In the genomic region with DNA sequence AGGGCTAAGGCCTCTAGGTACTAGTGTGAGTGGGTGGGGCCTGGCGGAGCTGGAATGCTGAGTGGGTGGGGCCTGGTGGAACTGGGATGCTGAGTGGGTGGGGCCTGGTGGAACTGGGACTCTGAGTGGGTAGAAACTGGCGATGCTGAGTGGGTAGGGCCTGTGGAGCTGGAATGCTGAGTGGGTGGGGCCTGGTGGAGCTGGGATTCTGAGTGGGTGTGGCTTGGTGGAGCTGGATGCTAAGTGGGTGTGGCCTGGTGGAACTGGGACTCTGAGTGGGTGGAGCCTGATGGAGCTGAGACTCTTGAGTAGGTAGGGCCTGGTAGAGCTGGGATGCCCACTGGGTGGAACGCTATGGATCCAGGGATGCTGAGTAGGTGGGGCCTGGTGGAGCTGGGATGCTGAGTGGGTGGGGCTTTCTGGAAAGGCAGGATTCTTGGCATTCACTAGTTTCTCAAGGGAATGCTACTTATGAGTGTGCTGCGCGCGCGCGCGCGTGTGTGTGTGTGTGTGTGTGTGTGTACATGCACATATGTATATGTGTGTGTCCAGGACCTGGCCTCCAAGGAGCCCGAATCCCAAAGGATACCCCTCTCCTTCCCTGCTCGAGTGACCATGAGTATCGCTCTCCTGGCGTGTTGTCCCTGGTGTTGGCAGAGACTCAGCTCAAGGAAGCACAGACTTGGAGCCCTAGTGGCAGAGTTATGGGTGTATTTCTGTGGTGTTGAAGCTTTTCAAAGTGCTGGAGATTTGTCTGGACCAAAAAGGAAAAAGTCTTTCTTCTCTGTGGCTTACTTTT, we compare ENCODE assay signal across 7 mouse cellular contexts.
DNase-seq lines count a peak whose midpoint lies in the region; ATAC-seq lines count a peak whose summit lies in the region.

No protein-coding gene starts in this region.

- ATAC-seq in forebrain, embryonic 13.5 days = no peak
- ATAC-seq in limb, embryonic 11.5 days (ENCODE audit: insufficient number of reproducible peaks, low FRiP score, low TSS enrichment, low read depth) = no peak
- ATAC-seq in activated CD4-positive, CD25-positive, alpha-beta regulatory T cell, adult 4 months = no peak

- DNase-seq in layer of hippocampus, adult 9-11 months = peak; percentile 81
- no peak for DNase-seq in layer of hippocampus, postnatal 14 days (ENCODE audit: low spot score in 2 of 2)
- peak; percentile 99 for DNase-seq in WW6 (ENCODE audit: low read depth, low spot score)
- no peak for DNase-seq in limb, embryonic 11.5 days (ENCODE audit: low spot score)
- DNase-seq in yolk sac, embryonic 10.5 days (ENCODE audit: low spot score) = peak; percentile 32

- H3K27me3 ChIP-seq in forebrain, embryonic 13.5 days = no peaks in the 10 kb centered on the region; the same call in 1 of the 2 replicates
- H3K27me3 ChIP-seq in limb, embryonic 11.5 days (ENCODE audit: control insufficient read depth, insufficient read depth, low read length) = no peaks in the 10 kb centered on the region

- peak overlapping the region; percentile 65; the same call in 1 of the 2 replicates for H3K27ac ChIP-seq in forebrain, embryonic 13.5 days
- no peak overlapping the region for H3K27ac ChIP-seq in limb, embryonic 11.5 days (replicated peaks; ENCODE audit: low read depth, low read length)

- no peaks in the 10 kb centered on the region for H3K9me3 ChIP-seq in forebrain, embryonic 13.5 days (replicated peaks)
- H3K9me3 ChIP-seq in limb, embryonic 11.5 days (ENCODE audit: control insufficient read depth, low read length) = no peaks in the 10 kb centered on the region

- H3K4me2 ChIP-seq in forebrain, embryonic 13.5 days = peak overlapping the region; percentile 1; the same call in 1 of the 2 replicates
- H3K4me2 ChIP-seq in limb, embryonic 11.5 days (ENCODE audit: low read depth, severe bottlenecking) = 0 out of 2 replicates have a peak overlapping the region, but pooled peaks have one; percentile 0

- no peak overlapping the region for H3K4me3 ChIP-seq in forebrain, embryonic 13.5 days
- no peak overlapping the region for H3K4me3 ChIP-seq in limb, embryonic 11.5 days (ENCODE audit: low read depth, low read length)

- H3K36me3 ChIP-seq in forebrain, embryonic 13.5 days (ENCODE audit: poor library complexity, severe bottlenecking) = no peaks in the 10 kb centered on the region
- H3K36me3 ChIP-seq in limb, embryonic 11.5 days (ENCODE audit: control insufficient read depth, insufficient read depth, low read length) = no peaks in the 10 kb centered on the region

- no peak overlapping the region for H3K9ac ChIP-seq in forebrain, embryonic 13.5 days
- no peak overlapping the region for H3K9ac ChIP-seq in limb, embryonic 11.5 days (ENCODE audit: low read length)

- WGBS in forebrain, embryonic 13.5 days = 53% methylated on average over 14 of the region's 14 CpGs
- 60% methylated on average over 14 of the region's 14 CpGs for WGBS in limb, embryonic 11.5 days

- H3K4me1 ChIP-seq in forebrain, embryonic 13.5 days = peaks cover 100% of the 10 kb centered on the region
- H3K4me1 ChIP-seq in limb, embryonic 11.5 days (ENCODE audit: control insufficient read depth, insufficient read depth, low read length) = peaks cover 57% of the 10 kb centered on the region

Comparison
In these comparisons a context has a peak if more than half of its experiments do, and no peak if none do; other contexts are left out.
1. DNase-seq: peak in layer of hippocampus, adult 9-11 months (single experiment), WW6 (single experiment) and yolk sac, embryonic 10.5 days (single experiment); none in layer of hippocampus, postnatal 14 days (0 of 2) and limb, embryonic 11.5 days (single experiment).